Mouse (Mus musculus): ENCODE results near the gene Krtap4-1.

- no peak for TF ChIP-seq CTCF (IDR thresholded peaks at IDR 0.05; ENCODE audit: borderline replicate concordance, control insufficient read depth, extremely low read depth, insufficient read depth, low read length, poor library complexity)
- TF ChIP-seq POLR2A (IDR thresholded peaks at IDR 0.05; ENCODE audit: control insufficient read depth, extremely low read depth, insufficient read depth, low read length, poor library complexity), result no peak
Observed at GRCm38 (mm10) chr11:99630890-99631289, 2.9 kb upstream of the Krtap4-1 start.

Data from thymus, adult 2 months (tissue).